ENCODE assay signal across 8 mouse cellular contexts in genomic region chr1:166378431-166379012, GRCm38 (mm10). TPM values are rescaled to one million over a fixed set of nuclear protein-coding genes. Genes with fewer than 3 reads are reported as not detected.
DNase-seq lines count a peak whose midpoint lies in the region; ATAC-seq and TF ChIP-seq lines count a peak whose summit lies in the region.

No protein-coding gene starts in this region.

- peak overlapping the region; percentile 71 for H3K9ac ChIP-seq in liver, embryonic 11.5 days (ENCODE audit: low read depth, low read length)

- no peaks in the 10 kb centered on the region for H3K9me3 ChIP-seq in liver, embryonic 11.5 days (ENCODE audit: control insufficient read depth, low read length)

- H3K27ac ChIP-seq in thymus, adult 2 months (ENCODE audit: control insufficient read depth, insufficient read depth, low read length): no peak overlapping the region
- H3K27ac ChIP-seq in liver, embryonic 11.5 days (ENCODE audit: low read depth, low read length): peak overlapping the region; percentile 68

- TF ChIP-seq CTCF in thymus, adult 2 months (IDR thresholded peaks at IDR 0.05; ENCODE audit: borderline replicate concordance, control insufficient read depth, extremely low read depth, insufficient read depth, low read length, poor library complexity): no peak; the same call in 1 of the 2 replicates

- WGBS in thymus, adult 2 months: 9% methylated on average over 21 of the region's 21 CpGs
- 7% methylated on average over 21 of the region's 21 CpGs for WGBS in liver, embryonic 11.5 days

- peak overlapping the region; percentile 78 for H3K4me2 ChIP-seq in liver, embryonic 11.5 days

- no peak for ATAC-seq in liver, embryonic 11.5 days (replicated peaks; ENCODE audit: low FRiP score)
- ATAC-seq in frontal cortex, adult (ENCODE audit: low TSS enrichment): no peak; the same call in 1 of the 2 replicates

- peaks cover 3% of the 10 kb centered on the region; the same call in 1 of the 2 replicates for H3K36me3 ChIP-seq in thymus, adult 2 months (ENCODE audit: control insufficient read depth, insufficient read depth, low read length)
- H3K36me3 ChIP-seq in liver, embryonic 11.5 days (ENCODE audit: control insufficient read depth, insufficient read depth, low read length): peaks cover 6% of the 10 kb centered on the region; the same call in 1 of the 2 replicates

- H3K4me1 ChIP-seq in thymus, adult 2 months (replicated peaks; ENCODE audit: control insufficient read depth, insufficient read depth, low read length): peaks cover 7% of the 10 kb centered on the region
- H3K4me1 ChIP-seq in liver, embryonic 11.5 days (replicated peaks; ENCODE audit: control insufficient read depth, insufficient read depth, low read length): peaks cover 15% of the 10 kb centered on the region

- TF ChIP-seq POLR2A in thymus, adult 2 months (IDR thresholded peaks at IDR 0.05; ENCODE audit: control insufficient read depth, extremely low read depth, insufficient read depth, low read length, poor library complexity): no peak

- peak; percentile 11 for DNase-seq in gastrocnemius, adult 18-20 months (ENCODE audit: low spot score)
- DNase-seq in gastrocnemius, postnatal 10 days: no peak
- no peak for DNase-seq in thymus, adult 2 months
- no peak for DNase-seq in thymus, postnatal 0 days (ENCODE audit: low spot score)
- DNase-seq in liver, embryonic 11.5 days (ENCODE audit: low spot score): no peak
- DNase-seq in right cerebral cortex, adult 18-20 months: no peak
- DNase-seq in cerebellum, adult 11 months: no peak

- no peaks in the 10 kb centered on the region for H3K27me3 ChIP-seq in thymus, adult 2 months (ENCODE audit: control insufficient read depth, insufficient read depth, low read length)
- H3K27me3 ChIP-seq in liver, embryonic 11.5 days (replicated peaks; ENCODE audit: control insufficient read depth, insufficient read depth, low read length): no peaks in the 10 kb centered on the region

- H3K4me3 ChIP-seq in thymus, adult 2 months (ENCODE audit: control insufficient read depth, insufficient read depth, low read length): peak overlapping the region; percentile 44
- H3K4me3 ChIP-seq in liver, embryonic 11.5 days (ENCODE audit: low read depth, low read length): peak overlapping the region; percentile 84

RNA-seq across cellular contexts. Expression of gene Tada1, which starts 0.4 kb away (rescaled TPM):
- total RNA-seq in gastrocnemius, adult 18-20 months (2021): 1 to 10 TPM; 3.8 to 4.5 TPM
- total RNA-seq in gastrocnemius, postnatal 10 days (2021): 10 to 100 TPM in 1 of 2 experiments, 1 to 10 TPM in 1; 9.5 to 13.6 TPM
- 35.2 and 35.4 TPM in 2 replicates for polyA plus RNA-seq in thymus, adult 2 months (2012; rRNA removed)
- polyA plus RNA-seq in thymus, postnatal 0 days (2015; fragmentation: Nextera tagmentation; extraction: Ambion mirVana): 53.7 and 54.1 TPM in 2 replicates
- polyA plus RNA-seq in liver, embryonic 11.5 days (2014; fragmentation: Nextera tagmentation; extraction: Ambion mirVana): 42.9 and 48.1 TPM in 2 replicates

RNA-seq across cellular contexts. Expression of gene Pogk, which starts 31.1 kb away (rescaled TPM):
- 10 to 100 TPM in 1 of 2 experiments, 1 to 10 TPM in 1; 9.3 to 13.3 TPM for total RNA-seq in gastrocnemius, adult 18-20 months (2021)
- total RNA-seq in gastrocnemius, postnatal 10 days (2021): 10 to 100 TPM in 1 of 2 experiments, 1 to 10 TPM in 1; 6.6 to 11.9 TPM
- polyA plus RNA-seq in thymus, adult 2 months (2012; rRNA removed): 7.4 and 8.1 TPM in 2 replicates
- 3.1 and 3.4 TPM in 2 replicates for polyA plus RNA-seq in thymus, postnatal 0 days (2015; fragmentation: Nextera tagmentation; extraction: Ambion mirVana)
- polyA plus RNA-seq in liver, embryonic 11.5 days (2014; fragmentation: Nextera tagmentation; extraction: Ambion mirVana): 8.0 and 8.8 TPM in 2 replicates
